11 mouse cellular contexts compared by ENCODE assay signal in the genomic region with DNA sequence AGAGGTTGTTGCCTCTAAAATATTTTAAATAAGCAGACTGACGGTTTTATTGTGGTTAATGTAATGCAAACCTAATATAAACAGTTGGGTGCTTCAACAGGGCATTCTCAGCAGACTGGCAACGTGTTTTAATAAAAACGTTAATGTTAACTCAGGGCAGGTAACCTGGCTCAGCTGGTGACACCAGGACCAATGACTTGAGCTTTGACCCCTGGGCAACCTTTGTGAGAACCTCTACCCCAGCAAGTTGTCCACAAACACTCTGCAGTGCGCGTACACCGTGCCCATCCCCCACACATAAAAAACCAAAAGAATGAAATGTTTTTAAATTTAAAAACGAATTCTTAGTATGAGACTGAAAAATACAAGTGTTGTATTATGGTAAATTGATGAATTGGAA.
"Had no signal": no experiment of that assay in that cellular context is flagged by ENCODE, and none has a peak within 500 bp of the region (broad histone marks: within the 10 kb centered on the region; RNA-seq: fewer than 3 reads in every experiment).

No protein-coding gene starts in this region.

- H3K27me3 ChIP-seq: hindbrain, embryonic 15.5 days; limb, embryonic 12.5 days; limb, embryonic 15.5 days; midbrain, embryonic 13.5 days had no signal

- ATAC-seq: intestine, postnatal 0 days; lung, postnatal 0 days; midbrain, embryonic 13.5 days had no signal

- H3K36me3 ChIP-seq: hindbrain, embryonic 15.5 days had no signal

- H3K4me2 ChIP-seq: hindbrain, embryonic 15.5 days; limb, embryonic 12.5 days; limb, embryonic 15.5 days; lung, embryonic 14.5 days; midbrain, embryonic 13.5 days had no signal

- H3K27ac ChIP-seq: hindbrain, embryonic 15.5 days; limb, embryonic 15.5 days; macrophage; midbrain, embryonic 13.5 days had no signal

- H3K9me3 ChIP-seq: hindbrain, embryonic 15.5 days; limb, embryonic 12.5 days; limb, embryonic 15.5 days; midbrain, embryonic 13.5 days had no signal

- H3K4me3 ChIP-seq: hindbrain, embryonic 15.5 days; limb, embryonic 12.5 days; limb, embryonic 15.5 days; midbrain, embryonic 13.5 days had no signal

- DNase-seq: kidney, postnatal 25 days; left cerebral cortex, postnatal 4 days; lung, embryonic 14.5 days; thymus, postnatal 25 days had no signal

- H3K9ac ChIP-seq: hindbrain, embryonic 15.5 days; limb, embryonic 12.5 days; limb, embryonic 15.5 days; lung, embryonic 14.5 days; midbrain, embryonic 13.5 days had no signal
